Mouse (Mus musculus): ENCODE data around the gene Dnajb9. TPM values are rescaled to one million over a fixed set of nuclear protein-coding genes. Genes with fewer than 3 reads are reported as not detected.
A peak's percentile ranks its signal among the peaks of the same experiment; 100 is the strongest.

Dnajb9 gene
- polyA plus RNA-seq, 1 experiment = 4.6 TPM

- 94% methylated on average over 3 of the region's 3 CpGs for WGBS
- no peak for DNase-seq
- TF ChIP-seq POLR2A (IDR thresholded peaks at IDR 0.05; ENCODE audit: borderline replicate concordance, extremely low read depth, low read depth, low read length) (no peak), CTCF (IDR thresholded peaks at IDR 0.05; ENCODE audit: insufficient read depth, low read length) (no peak)
- H3K4me1 ChIP-seq (ENCODE audit: control insufficient read depth, insufficient read depth, low read length) = peaks cover 4% of the 10 kb centered on the region; the same call in 1 of the 2 replicates
- H3K4me3 ChIP-seq (replicated peaks; ENCODE audit: extremely low read depth, low read depth, low read length) = no peak overlapping the region
Observed at GRCm38 (mm10) chr12:44211555-44211954, 1.4 kb upstream of the Dnajb9 start.

DNA sequence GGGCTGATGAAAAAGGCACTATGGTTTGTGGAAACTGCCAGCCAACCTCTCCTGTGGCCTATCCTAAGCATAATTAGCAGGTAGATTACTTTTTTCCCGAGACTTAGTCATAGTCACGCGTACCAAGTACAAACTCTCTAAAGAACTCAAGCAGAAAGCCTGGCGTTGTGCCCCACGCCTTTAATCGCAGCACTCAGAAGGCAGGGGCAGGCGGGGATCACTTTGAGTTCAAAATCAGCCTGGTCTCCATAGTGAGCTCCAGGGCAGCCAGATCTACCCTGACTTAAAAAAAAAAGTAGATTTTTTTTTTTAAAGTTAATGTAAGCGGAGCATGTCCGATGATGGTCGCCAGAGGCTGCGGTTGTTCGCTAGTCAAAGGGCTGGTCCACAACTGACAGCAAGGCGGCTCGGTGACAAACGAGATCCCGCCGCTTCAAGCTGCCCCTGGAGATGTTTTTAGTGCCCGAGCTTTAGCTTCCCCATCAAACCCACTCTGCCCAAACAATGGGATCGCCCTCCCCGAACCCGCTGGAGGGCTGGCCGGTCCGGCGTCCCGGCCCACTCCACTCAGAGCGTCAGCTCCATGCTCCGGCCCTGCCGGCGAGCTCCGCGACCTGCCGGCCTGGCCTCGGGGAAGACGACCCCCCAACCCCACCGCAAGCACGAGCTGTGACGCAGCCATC is 844 bp downstream of the Dnajb9 start:
- peak; percentile 51 for DNase-seq
- TF ChIP-seq CTCF (IDR thresholded peaks at IDR 0.05; ENCODE audit: insufficient read depth, low read length) (no peak), POLR2A (IDR thresholded peaks at IDR 0.05; ENCODE audit: borderline replicate concordance, extremely low read depth, low read depth, low read length) (no peak)

DNA sequence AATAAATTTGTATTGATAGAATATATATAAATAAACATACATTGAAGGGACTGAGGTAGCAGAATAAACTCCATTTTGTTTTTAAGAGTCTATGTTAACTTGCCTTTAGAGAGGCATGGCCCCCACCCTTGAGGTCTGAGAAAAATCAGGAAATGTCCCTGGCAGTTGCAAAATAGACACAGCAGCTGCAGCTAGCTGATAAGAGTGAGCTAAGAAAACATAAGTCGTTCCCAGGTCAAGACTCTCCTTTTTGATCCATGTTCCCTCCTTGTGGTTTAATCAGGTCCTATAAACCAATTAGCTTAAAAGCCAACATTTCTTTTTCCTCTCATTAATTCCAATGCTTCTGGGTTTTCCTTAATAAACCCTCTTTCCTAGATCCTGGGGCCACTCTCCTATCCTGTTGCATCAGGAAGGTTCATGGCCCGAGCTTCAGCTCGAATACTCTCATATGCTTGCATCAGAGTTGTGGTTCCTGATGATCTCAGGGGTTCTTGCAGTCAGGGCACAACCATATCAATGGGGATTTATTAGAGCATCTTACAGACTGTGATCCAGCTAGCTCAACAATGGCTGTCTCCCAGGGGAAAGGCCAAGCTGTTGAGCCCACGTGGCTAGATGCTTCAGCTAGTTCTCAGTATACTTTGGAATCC is 12.1 kb downstream of the Dnajb9 start:
- Histone ChIP-seq H3K4me3 (replicated peaks; ENCODE audit: extremely low read depth, low read depth, low read length) (no peak overlapping the region), H3K4me1 (ENCODE audit: control insufficient read depth, insufficient read depth, low read length) (peaks cover 2% of the 10 kb centered on the region; the same call in 1 of the 2 replicates)
- DNase-seq = no peak
- 31% methylated on average over 4 of the region's 4 CpGs for WGBS
- TF ChIP-seq CTCF (IDR thresholded peaks at IDR 0.05; ENCODE audit: insufficient read depth, low read length) (no peak), POLR2A (IDR thresholded peaks at IDR 0.05; ENCODE audit: borderline replicate concordance, extremely low read depth, low read depth, low read length) (no peak)

More for the DNA sequence above, 844 bp downstream of the Dnajb9 start:
- Histone ChIP-seq H3K4me3 (replicated peaks; ENCODE audit: extremely low read depth, low read depth, low read length) (peak overlapping the region; percentile 93), H3K4me1 (ENCODE audit: control insufficient read depth, insufficient read depth, low read length) (peaks cover 4% of the 10 kb centered on the region; the same call in 1 of the 2 replicates)
- WGBS = under 1% methylated on average over 37 of the region's 37 CpGs

- peak; percentile 27; the same call in 1 of the 2 replicates for TF ChIP-seq CTCF (IDR thresholded peaks at IDR 0.05; ENCODE audit: insufficient read depth, low read length)
- no peak for TF ChIP-seq POLR2A (IDR thresholded peaks at IDR 0.05; ENCODE audit: borderline replicate concordance, extremely low read depth, low read depth, low read length)
- WGBS = 42% methylated on average over 9 of the region's 9 CpGs
- DNase-seq = no peak
- H3K4me3 ChIP-seq (replicated peaks; ENCODE audit: extremely low read depth, low read depth, low read length) = no peak overlapping the region
- H3K4me1 ChIP-seq (ENCODE audit: control insufficient read depth, insufficient read depth, low read length) = peaks cover 1% of the 10 kb centered on the region; the same call in 1 of the 2 replicates
Observed at GRCm38 (mm10) chr12:44181081-44181982, 28.8 kb downstream of the Dnajb9 start.

GRCm38 (mm10) chr12:44177038-44177355 is 33.1 kb downstream of the Dnajb9 start:
- DNase-seq = no peak
- peaks cover 4% of the 10 kb centered on the region for H3K4me1 ChIP-seq (ENCODE audit: control insufficient read depth, insufficient read depth, low read length)
- no peak overlapping the region for H3K4me3 ChIP-seq (replicated peaks; ENCODE audit: extremely low read depth, low read depth, low read length)
- WGBS = 79% methylated on average over 2 of the region's 2 CpGs
- no peak for TF ChIP-seq CTCF (IDR thresholded peaks at IDR 0.05; ENCODE audit: insufficient read depth, low read length)
- TF ChIP-seq POLR2A (IDR thresholded peaks at IDR 0.05; ENCODE audit: borderline replicate concordance, extremely low read depth, low read depth, low read length) = no peak

DNA sequence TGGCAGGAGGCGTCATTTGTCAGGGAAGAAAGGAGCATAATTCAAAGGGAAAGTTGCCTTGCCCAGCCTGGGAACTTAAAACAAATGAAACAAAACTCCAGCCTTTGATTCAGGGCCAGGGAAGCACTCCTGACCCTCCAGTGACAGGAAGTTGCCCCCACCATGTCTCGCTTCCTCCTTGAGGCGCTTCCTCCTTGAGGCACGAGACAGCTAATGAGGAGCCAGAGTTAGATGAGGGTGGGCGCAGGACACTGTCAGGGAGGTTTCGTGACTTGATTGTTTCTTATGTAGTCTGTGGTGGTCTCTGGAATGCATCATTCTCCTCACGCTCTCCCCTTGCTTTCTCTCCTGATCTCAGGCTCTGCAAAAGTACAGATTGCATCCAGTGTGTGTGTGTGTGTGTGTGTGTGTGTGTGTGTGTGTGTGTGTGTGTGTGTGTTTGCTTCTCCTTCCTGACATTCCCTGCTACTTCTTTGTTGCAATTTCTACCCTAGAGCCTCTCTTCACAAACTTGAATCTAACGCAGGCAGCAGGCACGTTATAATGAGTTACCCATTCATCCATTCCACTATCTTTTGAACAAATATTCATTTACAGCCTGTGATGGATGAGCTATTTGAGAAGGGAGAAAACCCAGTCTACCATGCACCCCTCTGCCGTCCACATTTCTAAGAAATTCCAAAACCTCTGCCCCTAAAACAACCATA is 33.6 kb downstream of the Dnajb9 start:
- WGBS = 18% methylated on average over 10 of the region's 10 CpGs
- TF ChIP-seq CTCF (IDR thresholded peaks at IDR 0.05; ENCODE audit: insufficient read depth, low read length) (no peak), POLR2A (IDR thresholded peaks at IDR 0.05; ENCODE audit: borderline replicate concordance, extremely low read depth, low read depth, low read length) (no peak)
- Histone ChIP-seq H3K4me3 (replicated peaks; ENCODE audit: extremely low read depth, low read depth, low read length) (peak overlapping the region; percentile 33), H3K4me1 (ENCODE audit: control insufficient read depth, insufficient read depth, low read length) (peaks cover 4% of the 10 kb centered on the region)
- no peak for DNase-seq

GRCm38 (mm10) chr12:44166949-44167348 is 43.2 kb downstream of the Dnajb9 start:
- DNase-seq = no peak
- no peak overlapping the region for H3K4me3 ChIP-seq (replicated peaks; ENCODE audit: extremely low read depth, low read depth, low read length)
- H3K4me1 ChIP-seq (ENCODE audit: control insufficient read depth, insufficient read depth, low read length) = no peaks in the 10 kb centered on the region
- TF ChIP-seq CTCF (IDR thresholded peaks at IDR 0.05; ENCODE audit: insufficient read depth, low read length) (peak; percentile 34; the same call in 1 of the 2 replicates), POLR2A (IDR thresholded peaks at IDR 0.05; ENCODE audit: borderline replicate concordance, extremely low read depth, low read depth, low read length) (no peak)

- no peak for TF ChIP-seq POLR2A (IDR thresholded peaks at IDR 0.05; ENCODE audit: borderline replicate concordance, extremely low read depth, low read depth, low read length)
- TF ChIP-seq CTCF (IDR thresholded peaks at IDR 0.05; ENCODE audit: insufficient read depth, low read length) = no peak
- no peak for DNase-seq
- Histone ChIP-seq H3K4me3 (replicated peaks; ENCODE audit: extremely low read depth, low read depth, low read length) (no peak overlapping the region), H3K4me1 (ENCODE audit: control insufficient read depth, insufficient read depth, low read length) (no peaks in the 10 kb centered on the region)
- WGBS = 68% methylated on average over 1 of the region's 1 CpGs
Observed at GRCm38 (mm10) chr12:44159349-44159748, 50.8 kb downstream of the Dnajb9 start.

Other genes with a start within 250 kb of the Dnajb9 start
- 9.7 and 17.3 TPM in 2 replicates for gene Pnpla8, start 11.0 kb upstream of the Dnajb9 start, polyA plus RNA-seq (2012; rRNA removed)
- gene Nrcam, start 118.6 kb upstream of the Dnajb9 start, polyA plus RNA-seq (2012; rRNA removed) = 2.4 and 4.4 TPM in 2 replicates

Data from lung, adult 2 months (tissue).